Mouse (Mus musculus) G1E (cell line): Measurements from ENCODE around the gene Fam169b. TPM values are rescaled to one million over a fixed set of nuclear protein-coding genes. Genes with fewer than 3 reads are reported as not detected.
A peak's percentile ranks its signal among the peaks of the same experiment; 100 is the strongest.

ENCODE experiments used
- ATAC-seq: 2 replicates; pipeline ENCODE4 v1.8.0; 2016; ENCODE audit warnings: mild to moderate bottlenecking; ENCODE audit not compliant: insufficient number of reproducible peaks, poor library complexity, low FRiP score, severe bottlenecking; ENCODE audit errors: extremely low read depth
- DNase-seq: peaks from one replicate; pipeline ENCODE4 v3.0.0; 2012; ENCODE audit warnings: low spot score
- H3K27me3 ChIP-seq: 2 replicates; pipeline ENCODE4 v1.6.1; 2012; ENCODE audit warnings: mild to moderate bottlenecking, low read length, inconsistent platforms; ENCODE audit not compliant: insufficient read depth
- H3K36me3 ChIP-seq: replicated peaks from 2 replicates; pipeline ENCODE3; 2012; ENCODE audit warnings: mild to moderate bottlenecking, inconsistent platforms
- H3K4me1 ChIP-seq: 2 replicates; pipeline ENCODE4 v1.6.1; 2012; ENCODE audit warnings: low read depth, low read length, inconsistent platforms, mixed read lengths; ENCODE audit not compliant: insufficient read depth
- H3K4me3 ChIP-seq: 2 replicates; pipeline ENCODE4 v1.5.1; 2012; ENCODE audit warnings: low read depth, mild to moderate bottlenecking, inconsistent platforms, low read length, moderate library complexity, mixed read lengths
- H3K9me3 ChIP-seq: replicated peaks from 2 replicates; pipeline ENCODE4 v1.6.1; 2012; ENCODE audit warnings: inconsistent platforms
- CTCF ChIP-seq: IDR thresholded peaks from 2 replicates; pipeline ENCODE4 v1.5.1; 2012; ENCODE audit warnings: low read depth, low read length, inconsistent platforms, mixed read lengths
- GATA1 ChIP-seq: IDR thresholded peaks from 2 replicates; pipeline ENCODE4 v1.6.1; 2012; ENCODE audit warnings: borderline replicate concordance, low read length, inconsistent platforms, mixed read lengths
- GATA2 ChIP-seq: IDR thresholded peaks from 2 replicates; pipeline ENCODE4 v1.6.1; 2012; ENCODE audit warnings: low read depth, low read length, inconsistent platforms, borderline replicate concordance
- POLR2AphosphoS5 ChIP-seq: IDR thresholded peaks from 2 replicates; pipeline ENCODE4 v1.6.1; 2012; ENCODE audit warnings: low read depth, low read length, inconsistent platforms; ENCODE audit not compliant: insufficient replicate concordance
- TAL1 ChIP-seq: conservative IDR thresholded peaks from 2 replicates; pipeline ENCODE4 v1.6.1; 2012; ENCODE audit warnings: low read depth, low read length, inconsistent platforms, mixed read lengths
- polyA plus RNA-seq: library from polyadenylated mRNA; stranded (reverse); fragments of >175 nt; gene quantifications from 2 replicates; pipeline ENCODE4 v1.2.3, GENCODE M21; 2012
- total RNA-seq, 2 experiments: library from RNA; stranded (forward) in 1 of 2; stranded (reverse) in 1 of 2; fragments of 200-1000 nt in 1 of 2; fragments of >200 nt in 1 of 2; fragmentation: Nextera tagmentation in 1 of 2; gene quantifications; 2 replicates each; pipeline ENCODE4 v1.2.3; 2014 to 2017

Gene Fam169b
- total and polyA plus RNA-seq, 3 experiments, result 0.16 TPM; not detected in 2

- H3K4me3 ChIP-seq, result no peak overlapping the region
- ATAC-seq (no peak), DNase-seq (no peak)
- H3K9me3 ChIP-seq, result peaks cover 6% of the 10 kb centered on the region
- TF ChIP-seq POLR2AphosphoS5 (no peak), GATA2 (no peak), CTCF (no peak), TAL1 (no peak), GATA1 (no peak)
- no peaks in the 10 kb centered on the region for H3K4me1 ChIP-seq
- no peaks in the 10 kb centered on the region for H3K27me3 ChIP-seq
- no peaks in the 10 kb centered on the region for H3K36me3 ChIP-seq
These were observed 22.8 kb downstream of the Fam169b start for GRCm38 (mm10) chr7:68296487-68296886.

- Histone ChIP-seq H3K4me1 (peaks cover 4% of the 10 kb centered on the region), H3K27me3 (no peaks in the 10 kb centered on the region), H3K4me3 (no peak overlapping the region), H3K9me3 (peaks cover 6% of the 10 kb centered on the region), H3K36me3 (no peaks in the 10 kb centered on the region)
- ATAC-seq, result no peak
- TF ChIP-seq GATA1 (no peak), POLR2AphosphoS5 (no peak), TAL1 (no peak), CTCF (no peak), GATA2 (no peak)
- no peak for DNase-seq
These were observed 24.9 kb downstream of the Fam169b start for GRCm38 (mm10) chr7:68298381-68299076.

GRCm38 (mm10) chr7:68301160-68301559, 27.5 kb downstream of the Fam169b start:
- Histone ChIP-seq H3K36me3 (no peaks in the 10 kb centered on the region), H3K4me1 (peaks cover 4% of the 10 kb centered on the region), H3K9me3 (peaks cover 6% of the 10 kb centered on the region), H3K4me3 (no peak overlapping the region), H3K27me3 (no peaks in the 10 kb centered on the region)
- TF ChIP-seq POLR2AphosphoS5, result no peak
- TF ChIP-seq GATA2, result no peak
- no peak for TF ChIP-seq CTCF
- DNase-seq, result no peak
- ATAC-seq, result no peak

- Histone ChIP-seq H3K4me1 (peaks cover 4% of the 10 kb centered on the region), H3K36me3 (no peaks in the 10 kb centered on the region), H3K27me3 (no peaks in the 10 kb centered on the region), H3K9me3 (no peaks in the 10 kb centered on the region; the same call in 1 of the 2 replicates), H3K4me3 (no peak overlapping the region)
- peak; percentile 27 for DNase-seq
- TF ChIP-seq GATA1 (no peak), CTCF (peak; percentile 50)
- ATAC-seq, result 0 out of 2 replicates have a peak, but pooled peaks have one; percentile 15
These were observed 29.2 kb downstream of the Fam169b start for GRCm38 (mm10) chr7:68302586-68303433.

- peaks cover 4% of the 10 kb centered on the region for H3K4me1 ChIP-seq
- H3K27me3 ChIP-seq, result 0 out of 2 replicates have a peak, but pooled peaks cover 2% of the 10 kb centered on the region
- H3K4me3 ChIP-seq, result no peak overlapping the region
- no peaks in the 10 kb centered on the region for H3K36me3 ChIP-seq
- no peak for ATAC-seq
- DNase-seq, result no peak
- H3K9me3 ChIP-seq, result peaks cover under 1% of the 10 kb centered on the region; the same call in 1 of the 2 replicates
- TF ChIP-seq GATA1 (no peak), CTCF (no peak), POLR2AphosphoS5 (no peak), GATA2 (no peak), TAL1 (no peak)
These were observed 30.0 kb downstream of the Fam169b start for GRCm38 (mm10) chr7:68303685-68304084.

- H3K4me3 ChIP-seq, result no peak overlapping the region
- H3K9me3 ChIP-seq, result peaks cover 2% of the 10 kb centered on the region; the same call in 1 of the 2 replicates
- no peaks in the 10 kb centered on the region for H3K36me3 ChIP-seq
- peaks cover 4% of the 10 kb centered on the region for H3K4me1 ChIP-seq
- no peak for DNase-seq
- H3K27me3 ChIP-seq, result 0 out of 2 replicates have a peak, but pooled peaks cover 2% of the 10 kb centered on the region
- no peak for TF ChIP-seq CTCF
- no peak for TF ChIP-seq POLR2AphosphoS5
- no peak for TF ChIP-seq GATA1
- no peak for TF ChIP-seq GATA2
- no peak for TF ChIP-seq TAL1
- no peak for ATAC-seq
These were observed 32.3 kb downstream of the Fam169b start for GRCm38 (mm10) chr7:68305781-68306575.
